Mouse (Mus musculus): ENCODE results near the gene Bcl10. TPM values are rescaled to one million over a fixed set of nuclear protein-coding genes. Genes with fewer than 3 reads are reported as not detected.
A peak's percentile ranks its signal among the peaks of the same experiment; 100 is the strongest.
"Not testable (repeated sequence)": the region's sequence is repeated elsewhere in the genome, so short reads cannot be mapped to it uniquely, and the experiment has no call there.

Bcl10 gene
- polyA plus RNA-seq, 1 experiment: not detected

GRCm38 (mm10) chr3:145951287-145952165 is 28.9 kb downstream of the Bcl10 start:
- 75% methylated on average over 17 of the region's 17 CpGs for WGBS
- peaks cover 6% of the 10 kb centered on the region for H3K4me1 ChIP-seq (ENCODE audit: control insufficient read depth, insufficient read depth, low read length)
- H3K27ac ChIP-seq (ENCODE audit: insufficient read depth, low read depth, low read length): no peak overlapping the region
- TF ChIP-seq POLR2A (IDR thresholded peaks at IDR 0.05; ENCODE audit: insufficient read depth, low read depth, low read length) (no peak), CTCF (IDR thresholded peaks at IDR 0.05; ENCODE audit: insufficient read depth, low read depth, low read length) (no peak)
- no peak overlapping the region for H3K4me3 ChIP-seq (ENCODE audit: insufficient read depth, low read depth, low read length)

GRCm38 (mm10) chr3:145952945-145953344 is 30.3 kb downstream of the Bcl10 start:
- WGBS: 95% methylated on average over 7 of the region's 7 CpGs
- no peak for TF ChIP-seq POLR2A (IDR thresholded peaks at IDR 0.05; ENCODE audit: insufficient read depth, low read depth, low read length)
- TF ChIP-seq CTCF (IDR thresholded peaks at IDR 0.05; ENCODE audit: insufficient read depth, low read depth, low read length): no peak
- peaks cover 6% of the 10 kb centered on the region for H3K4me1 ChIP-seq (ENCODE audit: control insufficient read depth, insufficient read depth, low read length)
- no peak overlapping the region for H3K27ac ChIP-seq (ENCODE audit: insufficient read depth, low read depth, low read length)
- H3K4me3 ChIP-seq (ENCODE audit: insufficient read depth, low read depth, low read length): no peak overlapping the region

GRCm38 (mm10) chr3:145953411-145953810 is 30.8 kb downstream of the Bcl10 start:
- Histone ChIP-seq H3K27ac (ENCODE audit: insufficient read depth, low read depth, low read length) (no peak overlapping the region), H3K4me1 (ENCODE audit: control insufficient read depth, insufficient read depth, low read length) (peaks cover 6% of the 10 kb centered on the region), H3K4me3 (ENCODE audit: insufficient read depth, low read depth, low read length) (no peak overlapping the region)
- 90% methylated on average over 2 of the region's 2 CpGs for WGBS
- TF ChIP-seq POLR2A (IDR thresholded peaks at IDR 0.05; ENCODE audit: insufficient read depth, low read depth, low read length): no peak
- TF ChIP-seq CTCF (IDR thresholded peaks at IDR 0.05; ENCODE audit: insufficient read depth, low read depth, low read length): no peak

DNA sequence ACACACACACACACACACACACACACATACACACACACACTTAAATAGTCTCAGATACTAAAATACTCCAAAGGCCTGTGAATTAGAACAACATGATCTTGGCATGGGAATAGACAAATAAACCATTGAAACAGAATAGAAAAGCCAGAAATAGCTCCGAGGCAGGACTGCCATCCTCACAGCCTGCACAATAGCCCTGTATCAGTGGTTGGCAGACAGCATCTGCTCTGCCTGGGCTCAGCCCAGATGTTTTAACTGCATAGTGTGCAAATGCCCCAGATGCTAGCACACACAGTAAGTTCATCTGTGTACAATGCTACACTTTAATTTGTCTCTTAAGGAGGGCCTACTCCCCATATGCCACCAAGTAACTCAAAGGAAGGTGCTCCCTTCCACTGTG is 37.2 kb downstream of the Bcl10 start:
- TF ChIP-seq POLR2A (IDR thresholded peaks at IDR 0.05; ENCODE audit: insufficient read depth, low read depth, low read length): no peak
- no peak for TF ChIP-seq CTCF (IDR thresholded peaks at IDR 0.05; ENCODE audit: insufficient read depth, low read depth, low read length)
- peak overlapping the region; percentile 5; the same call in 1 of the 2 replicates for H3K27ac ChIP-seq (ENCODE audit: insufficient read depth, low read depth, low read length)
- 11% methylated on average over 1 of the region's 1 CpGs for WGBS
- H3K4me3 ChIP-seq (ENCODE audit: insufficient read depth, low read depth, low read length): no peak overlapping the region
- H3K4me1 ChIP-seq (ENCODE audit: control insufficient read depth, insufficient read depth, low read length): peaks cover 8% of the 10 kb centered on the region

GRCm38 (mm10) chr3:145962411-145962810 is 39.8 kb downstream of the Bcl10 start:
- Histone ChIP-seq H3K4me3 (ENCODE audit: insufficient read depth, low read depth, low read length) (no peak overlapping the region), H3K27ac (ENCODE audit: insufficient read depth, low read depth, low read length) (no peak overlapping the region), H3K4me1 (ENCODE audit: control insufficient read depth, insufficient read depth, low read length) (peaks cover 8% of the 10 kb centered on the region)
- no peak for TF ChIP-seq POLR2A (IDR thresholded peaks at IDR 0.05; ENCODE audit: insufficient read depth, low read depth, low read length)
- TF ChIP-seq CTCF (IDR thresholded peaks at IDR 0.05; ENCODE audit: insufficient read depth, low read depth, low read length): no peak
- 62% methylated on average over 9 of the region's 9 CpGs for WGBS

DNA sequence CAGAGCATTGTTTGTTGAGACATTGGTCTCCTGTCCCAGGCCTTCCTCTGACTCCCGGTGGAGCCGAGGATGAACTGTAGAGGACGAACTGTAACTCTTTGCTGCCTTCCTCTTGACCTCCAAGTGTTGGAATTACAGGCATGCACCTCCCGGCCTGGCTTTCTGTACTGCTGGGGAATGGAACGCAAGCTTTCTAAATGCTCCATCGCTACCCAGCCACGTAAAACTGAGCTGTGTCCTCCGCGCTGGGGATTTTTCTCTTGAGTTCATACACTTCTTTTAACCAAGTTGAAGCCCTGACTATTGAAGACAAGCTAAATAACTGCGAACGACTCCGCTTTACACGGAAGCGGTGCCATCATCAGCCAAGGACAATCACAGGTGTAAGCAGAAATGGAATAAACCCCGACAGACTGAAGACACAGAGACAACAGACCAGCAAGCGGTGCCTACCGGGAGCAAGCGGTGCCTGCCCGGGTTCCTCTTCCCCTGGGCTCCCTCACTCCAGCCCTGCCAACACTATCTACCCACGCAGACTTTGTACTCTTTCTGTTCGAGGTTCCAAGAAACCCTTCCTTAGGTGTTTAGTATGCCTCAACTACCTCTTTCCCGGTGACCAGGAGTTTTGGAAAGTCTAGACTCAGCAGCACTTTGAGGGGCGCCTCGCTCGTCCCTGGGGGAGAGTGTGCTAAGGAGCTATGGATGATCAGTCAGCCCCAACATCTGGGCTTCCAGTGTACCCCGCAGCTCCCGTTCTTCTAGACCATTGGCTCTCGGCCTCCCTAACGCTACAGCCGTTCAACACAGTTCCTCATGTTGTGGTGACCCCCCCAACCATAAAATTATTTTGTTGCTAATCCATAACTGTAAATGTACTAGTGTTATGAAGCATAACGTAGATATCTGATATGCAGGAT is 40.8 kb downstream of the Bcl10 start:
- Histone ChIP-seq H3K27ac (ENCODE audit: insufficient read depth, low read depth, low read length) (no peak overlapping the region), H3K4me1 (ENCODE audit: control insufficient read depth, insufficient read depth, low read length) (peaks cover 8% of the 10 kb centered on the region), H3K4me3 (ENCODE audit: insufficient read depth, low read depth, low read length) (no peak overlapping the region)
- no peak for TF ChIP-seq CTCF (IDR thresholded peaks at IDR 0.05; ENCODE audit: insufficient read depth, low read depth, low read length)
- TF ChIP-seq POLR2A (IDR thresholded peaks at IDR 0.05; ENCODE audit: insufficient read depth, low read depth, low read length): no peak
- 62% methylated on average over 31 of the region's 31 CpGs for WGBS

DNA sequence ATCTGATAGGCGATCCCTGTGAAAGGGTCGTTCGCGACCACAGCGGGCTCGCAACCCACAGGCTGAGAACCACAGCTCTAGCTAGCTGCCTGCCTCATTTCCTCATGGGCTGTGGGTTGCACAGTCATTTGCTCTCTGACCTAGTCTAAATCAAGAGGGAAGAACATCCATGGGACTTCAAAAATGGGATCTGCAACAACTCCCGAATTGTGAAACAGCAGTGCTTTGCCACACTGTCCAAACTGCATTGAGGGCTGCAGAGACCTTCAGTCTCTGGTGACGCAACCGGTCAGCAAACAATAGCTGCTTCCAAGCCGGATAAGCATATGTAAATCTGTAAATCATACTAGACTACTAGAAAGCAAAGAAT is 41.4 kb downstream of the Bcl10 start:
- Histone ChIP-seq H3K4me1 (ENCODE audit: control insufficient read depth, insufficient read depth, low read length) (peaks cover 8% of the 10 kb centered on the region), H3K27ac (ENCODE audit: insufficient read depth, low read depth, low read length) (no peak overlapping the region), H3K4me3 (ENCODE audit: insufficient read depth, low read depth, low read length) (no peak overlapping the region)
- no peak for TF ChIP-seq CTCF (IDR thresholded peaks at IDR 0.05; ENCODE audit: insufficient read depth, low read depth, low read length)
- no peak for TF ChIP-seq POLR2A (IDR thresholded peaks at IDR 0.05; ENCODE audit: insufficient read depth, low read depth, low read length)
- WGBS: 70% methylated on average over 10 of the region's 10 CpGs

DNA sequence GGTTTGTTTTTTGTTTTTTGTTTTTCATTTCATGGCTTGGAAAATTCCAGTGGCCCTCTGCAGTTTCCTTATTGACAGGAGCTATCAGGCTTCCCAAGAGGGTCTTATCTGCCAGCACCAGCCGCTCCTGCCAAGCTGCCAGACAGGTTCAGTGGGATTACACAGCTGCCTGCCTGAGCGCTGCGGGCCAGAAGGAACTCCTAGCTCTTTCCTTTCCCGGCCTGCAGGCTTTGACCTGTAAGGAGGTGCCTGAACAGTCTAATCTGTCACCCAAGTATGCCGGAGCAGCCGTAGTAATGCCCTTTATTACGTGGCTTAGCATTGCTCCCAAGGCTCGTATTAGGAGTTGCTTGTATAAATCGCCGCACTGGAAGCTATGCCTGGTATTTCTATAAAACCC is 41.9 kb downstream of the Bcl10 start:
- H3K4me1 ChIP-seq (ENCODE audit: control insufficient read depth, insufficient read depth, low read length): peaks cover 8% of the 10 kb centered on the region
- WGBS: 50% methylated on average over 10 of the region's 10 CpGs
- H3K27ac ChIP-seq (ENCODE audit: insufficient read depth, low read depth, low read length): no peak overlapping the region
- H3K4me3 ChIP-seq (ENCODE audit: insufficient read depth, low read depth, low read length): no peak overlapping the region
- TF ChIP-seq CTCF (IDR thresholded peaks at IDR 0.05; ENCODE audit: insufficient read depth, low read depth, low read length): no peak
- TF ChIP-seq POLR2A (IDR thresholded peaks at IDR 0.05; ENCODE audit: insufficient read depth, low read depth, low read length): no peak

- H3K27ac ChIP-seq (ENCODE audit: insufficient read depth, low read depth, low read length); H3K4me1 ChIP-seq (ENCODE audit: control insufficient read depth, insufficient read depth, low read length); H3K4me3 ChIP-seq (ENCODE audit: insufficient read depth, low read depth, low read length): not testable (repeated sequence)
- 96% methylated on average over 3 of the region's 3 CpGs for WGBS
These were observed 43.0 kb downstream of the Bcl10 start for GRCm38 (mm10) chr3:145965583-145965982.

Data from olfactory bulb, adult 2 months (tissue).